Mouse (Mus musculus): Measurements from ENCODE around the gene Jpt2.
"Not testable (repeated sequence)": the region's sequence is repeated elsewhere in the genome, so short reads cannot be mapped to it uniquely, and the experiment has no call there.

The Jpt2 gene

DNA sequence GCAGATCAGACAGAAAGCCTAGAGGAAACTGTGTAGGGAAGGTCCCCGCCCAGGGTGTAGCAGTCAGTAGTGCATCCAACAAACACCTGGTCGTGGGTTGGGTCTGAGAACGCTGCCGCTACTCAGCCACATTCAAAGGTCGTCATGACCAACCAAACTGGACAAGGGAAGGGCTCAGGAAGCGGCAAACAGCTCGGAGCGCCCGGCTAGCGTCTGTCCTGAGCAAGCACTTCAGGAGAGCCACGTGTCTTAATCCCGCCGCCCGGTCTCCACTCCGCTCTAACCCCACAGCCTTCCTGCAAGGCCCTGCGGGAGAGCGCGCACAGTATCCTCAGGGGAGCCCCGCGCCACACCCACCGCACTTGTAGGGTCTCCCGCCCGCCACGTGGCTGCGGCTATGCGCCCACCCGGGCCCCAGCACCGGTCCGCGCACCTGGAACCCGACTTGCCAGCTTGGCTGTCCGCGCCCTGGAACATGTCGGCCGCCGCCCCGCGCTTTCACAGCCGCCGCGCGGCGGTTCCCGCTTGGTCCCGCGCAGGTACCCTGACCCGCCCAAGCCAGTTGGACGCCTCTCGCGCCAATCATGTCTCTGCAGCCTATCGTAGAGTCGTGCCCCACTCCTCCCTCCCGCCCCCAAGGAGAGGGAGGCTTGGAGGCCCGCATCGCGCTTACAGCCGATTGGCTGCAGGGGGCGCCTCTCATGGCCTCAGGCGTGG, at the start of gene Jpt2:
Gene Jpt2 (minus strand): TSS at position 555 of the 717 bp plus-strand sequence.
- peak; percentile 98 for DNase-seq (ENCODE audit: low spot score)

DNA sequence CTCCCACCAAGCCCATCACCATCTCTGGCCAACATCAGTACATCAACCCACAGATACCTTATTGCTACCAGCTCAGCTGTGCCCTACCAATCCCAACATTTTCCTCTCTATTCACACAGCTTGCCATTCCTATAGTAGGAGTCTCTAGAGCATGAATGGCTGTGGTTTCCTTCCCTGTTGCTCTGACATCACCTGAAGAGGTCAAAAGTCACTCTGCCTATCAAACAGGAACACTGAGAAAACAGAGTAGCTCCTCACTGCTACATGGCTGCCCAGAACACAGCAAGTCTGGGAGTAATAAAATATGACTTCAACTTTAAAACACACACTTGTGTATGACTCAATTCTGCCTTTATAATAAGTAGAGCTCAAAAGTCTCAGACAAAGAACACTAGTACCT, 47.0 kb upstream of the Jpt2 start:
- no peak for DNase-seq (ENCODE audit: low spot score)

DNA sequence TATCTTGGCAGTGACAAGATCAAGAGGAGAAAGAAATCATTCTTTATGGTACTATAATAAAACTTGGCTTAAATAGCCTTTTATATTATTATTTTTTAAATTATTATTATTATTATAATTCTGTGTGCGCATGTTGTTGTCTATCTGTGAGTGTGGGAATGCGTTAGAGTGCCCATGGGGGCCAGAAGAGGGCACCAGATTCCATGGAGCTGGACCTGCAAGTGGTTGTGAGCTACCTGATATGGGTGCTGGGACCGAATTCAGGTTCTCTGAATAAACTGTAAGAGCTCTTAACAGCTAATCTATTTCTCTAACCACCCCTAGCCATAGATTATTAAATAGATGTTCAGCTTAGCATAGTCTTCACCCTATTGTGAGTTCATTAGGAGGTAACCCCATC, 44.6 kb upstream of the Jpt2 start:
- no peak for DNase-seq (ENCODE audit: low spot score)

DNA sequence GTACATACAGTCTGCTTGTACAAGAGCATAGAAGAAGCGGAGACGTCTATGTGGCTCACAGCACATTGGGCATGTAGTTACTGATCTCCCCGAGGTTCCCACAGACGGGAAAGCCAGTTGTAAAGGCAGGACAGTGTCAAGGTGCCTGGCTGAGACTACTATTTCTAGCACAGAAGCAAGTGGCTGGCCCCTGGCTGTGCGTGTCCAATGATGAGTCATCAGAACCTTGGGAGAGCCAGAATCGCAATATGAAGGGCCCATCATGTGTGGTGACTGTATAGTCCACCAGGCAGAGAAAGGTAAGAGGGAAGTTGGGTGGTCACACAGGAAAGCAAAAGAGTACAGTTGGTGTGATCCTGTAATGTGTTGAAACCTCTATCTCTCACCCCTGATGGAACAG, 34.2 kb upstream of the Jpt2 start:
- no peak for DNase-seq (ENCODE audit: low spot score)

DNA sequence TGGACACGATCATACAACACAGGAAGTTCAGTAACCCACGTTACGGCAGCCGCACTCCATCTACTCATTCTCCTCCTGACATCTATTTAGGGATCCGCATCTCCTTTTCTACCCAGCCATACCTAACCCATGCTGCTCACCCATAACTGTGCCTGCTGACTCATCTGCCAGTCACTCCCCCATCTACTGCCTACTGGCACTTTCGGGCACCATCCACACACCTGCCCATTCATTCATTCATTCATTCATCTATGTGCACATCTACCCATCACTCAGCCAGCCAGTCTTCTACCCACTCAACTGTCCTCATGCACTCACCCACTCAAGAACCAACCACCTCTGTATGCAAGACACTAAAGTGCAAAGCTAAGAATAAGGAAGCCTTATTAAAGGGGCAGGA, 26.7 kb upstream of the Jpt2 start:
- DNase-seq (ENCODE audit: low spot score), result no peak

DNA sequence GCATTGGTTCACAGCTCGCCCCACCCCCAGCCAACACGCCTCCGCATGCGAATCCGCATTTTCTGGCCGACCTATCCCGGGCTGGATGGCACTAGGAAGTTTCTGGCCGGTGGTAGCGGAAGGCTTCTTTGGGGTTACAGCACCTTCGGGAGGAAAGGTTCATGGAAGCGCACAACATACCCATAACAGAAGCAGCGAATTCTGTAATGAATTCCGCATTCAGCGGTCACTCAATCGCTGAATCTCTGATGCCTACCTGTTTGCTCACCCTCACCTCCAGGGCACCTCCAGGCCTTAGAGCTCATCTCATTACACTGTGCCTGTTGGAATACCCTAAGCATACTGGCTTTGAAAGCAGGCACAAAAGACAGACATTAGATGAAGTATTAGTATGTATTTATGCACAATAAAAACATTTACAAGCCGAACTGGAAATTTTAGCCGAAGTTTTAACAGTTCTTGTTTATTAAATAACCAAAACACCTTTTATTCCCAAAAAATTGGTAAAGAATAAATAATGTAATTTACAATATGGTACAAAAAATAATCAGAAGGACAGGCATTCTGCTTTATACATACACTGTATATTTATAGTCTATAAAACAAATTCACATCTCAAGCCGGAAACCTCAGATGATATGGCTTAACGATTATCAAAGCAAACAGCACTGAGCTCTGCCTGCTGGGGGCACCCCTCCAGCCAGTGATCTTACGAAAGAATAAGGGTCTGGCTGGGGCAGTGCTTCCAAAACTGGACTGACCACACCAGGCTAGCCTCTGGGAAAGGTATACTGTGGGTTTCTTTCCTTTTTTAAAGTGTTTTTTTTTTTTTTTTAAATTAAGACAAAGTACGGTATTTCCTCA, 595 bp upstream of the Jpt2 start:
- DNase-seq (ENCODE audit: low spot score), result no peak

DNA sequence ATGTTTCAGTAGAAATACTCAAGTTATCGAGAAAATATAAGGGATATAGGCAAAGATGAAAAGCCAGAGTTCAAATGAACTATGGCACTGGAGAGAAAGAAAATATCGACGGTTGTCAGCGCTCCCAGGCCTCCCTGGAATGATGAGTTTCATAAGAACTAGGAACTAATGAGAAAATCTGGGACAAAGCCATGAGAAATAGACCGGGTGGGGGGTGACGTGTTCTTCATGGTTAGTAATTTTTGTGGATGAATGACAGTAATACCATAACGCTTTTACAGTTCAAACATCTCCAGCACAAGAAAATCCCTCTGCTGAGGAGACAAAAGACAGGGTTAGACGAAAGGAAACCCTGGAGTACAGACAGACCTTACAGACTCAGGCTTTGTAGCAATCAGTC, 1.1 kb downstream of the Jpt2 start:
- no peak for DNase-seq (ENCODE audit: low spot score)

DNA sequence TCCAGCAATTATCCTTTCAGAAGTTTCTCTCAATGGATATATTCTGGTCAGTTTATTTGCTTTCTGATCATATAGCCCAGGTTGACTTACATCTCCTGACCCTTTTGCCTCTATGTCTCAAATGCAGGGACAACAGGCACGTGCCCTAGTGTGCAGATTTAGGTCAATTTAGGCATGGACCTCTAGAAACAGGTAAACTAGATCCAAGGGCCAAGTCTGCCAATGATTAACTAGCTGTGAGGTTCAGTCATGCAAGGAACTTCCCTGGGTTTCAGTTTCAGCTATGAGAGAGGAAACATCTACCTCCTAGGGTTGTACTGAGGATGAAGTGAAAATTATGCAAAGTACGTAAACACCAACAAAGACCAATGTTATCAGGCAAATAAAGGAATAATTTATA, 7.2 kb downstream of the Jpt2 start:
- DNase-seq (ENCODE audit: low spot score), result no peak

DNA sequence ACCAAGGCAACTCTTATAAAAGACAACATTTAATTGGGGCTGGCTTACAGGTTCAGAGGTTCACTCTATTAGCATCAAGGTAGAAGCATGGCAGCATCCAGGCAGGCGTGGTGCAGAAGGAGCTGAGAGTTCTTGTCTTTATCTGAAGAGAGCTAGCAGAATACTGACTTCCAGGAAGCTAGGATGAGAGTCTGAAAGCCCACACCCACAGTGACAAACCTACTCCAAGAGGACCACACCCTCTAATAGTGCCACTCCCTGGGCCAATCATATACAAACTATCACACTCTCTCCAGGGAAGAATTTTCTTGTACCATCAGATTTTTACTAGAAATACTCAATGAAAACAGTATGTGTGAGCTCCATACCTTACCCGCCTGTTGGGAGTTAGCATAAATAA, 9.8 kb downstream of the Jpt2 start:
- no peak for DNase-seq (ENCODE audit: low spot score)

DNA sequence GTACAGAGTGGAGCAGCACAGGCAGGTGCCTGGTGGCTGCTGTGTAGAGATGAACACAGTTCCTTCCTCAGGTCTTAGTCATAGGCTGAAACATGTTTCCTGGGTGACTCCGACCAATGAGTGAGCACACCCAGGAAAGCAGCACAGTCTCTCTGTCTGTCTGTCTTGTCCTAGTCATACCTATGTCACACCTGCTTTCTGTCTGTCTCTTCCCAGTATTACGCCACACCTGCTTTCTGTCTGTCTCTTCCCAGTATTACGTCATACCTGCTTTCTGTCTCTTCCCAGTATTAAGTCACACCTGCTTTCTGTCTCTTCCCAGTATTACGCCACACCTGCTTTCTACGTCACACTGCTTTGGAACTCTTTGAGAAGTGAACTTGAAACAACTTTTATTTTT, 12.3 kb downstream of the Jpt2 start:
- no peak for DNase-seq (ENCODE audit: low spot score)

DNA sequence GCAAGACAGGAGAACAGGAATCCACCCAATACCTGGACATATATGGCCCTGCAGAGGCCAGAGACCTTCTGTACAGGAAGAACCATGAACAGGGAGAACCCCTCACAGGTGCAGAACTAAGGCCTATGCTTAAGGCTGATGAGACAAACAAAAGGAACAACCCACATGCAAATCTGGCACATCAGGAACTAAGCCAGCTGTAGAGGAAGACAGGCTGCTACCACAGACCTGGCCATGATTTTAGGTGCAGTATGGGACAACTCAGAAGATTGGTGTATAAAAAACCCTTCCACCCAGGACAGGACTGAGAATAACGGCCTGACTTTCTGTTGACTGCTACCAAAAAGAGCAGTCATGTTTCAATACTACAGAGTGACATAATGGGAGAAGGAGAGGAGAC, 16.9 kb downstream of the Jpt2 start:
- not testable (repeated sequence) for DNase-seq (ENCODE audit: low spot score)

DNA sequence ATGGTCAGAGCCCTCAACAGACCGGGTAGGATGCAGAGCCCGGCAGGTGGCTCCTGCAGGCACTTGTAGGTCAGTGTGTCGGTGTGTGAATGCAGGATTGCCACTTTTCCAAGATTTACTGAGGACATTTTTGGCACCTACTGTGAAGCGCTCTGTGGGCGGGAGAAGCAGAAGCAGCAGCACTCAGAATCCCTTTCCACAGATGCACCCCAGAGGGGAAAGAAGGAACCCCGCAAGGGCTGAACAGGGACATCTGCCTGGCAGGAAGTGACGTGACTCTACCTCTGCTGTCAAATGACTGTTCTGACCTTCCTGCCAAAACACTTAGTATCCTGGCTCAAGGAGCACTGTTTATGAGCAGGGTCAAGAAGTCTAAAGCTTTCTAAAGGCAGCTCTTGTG, 17.5 kb downstream of the Jpt2 start:
- DNase-seq (ENCODE audit: low spot score), result no peak

DNA sequence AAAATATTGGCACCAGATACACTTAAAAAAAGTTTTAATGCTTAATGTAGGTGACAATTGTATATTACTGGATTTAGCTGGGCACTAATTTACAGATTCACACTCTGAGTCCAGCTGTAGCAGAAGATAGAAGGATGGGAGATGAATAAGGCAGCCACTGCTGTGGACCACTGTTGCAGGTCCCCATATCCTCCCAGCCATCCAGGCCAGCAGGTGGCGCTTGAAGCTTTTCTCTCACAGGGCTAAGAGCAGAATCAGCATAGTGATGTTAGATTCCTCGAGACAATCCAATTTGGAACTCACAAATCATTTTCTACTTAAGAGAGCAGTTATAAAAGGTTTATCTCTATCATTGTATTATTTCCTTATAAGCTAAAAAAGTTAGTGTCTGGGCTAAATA, 18.0 kb downstream of the Jpt2 start:
- DNase-seq (ENCODE audit: low spot score), result not testable (repeated sequence)

DNA sequence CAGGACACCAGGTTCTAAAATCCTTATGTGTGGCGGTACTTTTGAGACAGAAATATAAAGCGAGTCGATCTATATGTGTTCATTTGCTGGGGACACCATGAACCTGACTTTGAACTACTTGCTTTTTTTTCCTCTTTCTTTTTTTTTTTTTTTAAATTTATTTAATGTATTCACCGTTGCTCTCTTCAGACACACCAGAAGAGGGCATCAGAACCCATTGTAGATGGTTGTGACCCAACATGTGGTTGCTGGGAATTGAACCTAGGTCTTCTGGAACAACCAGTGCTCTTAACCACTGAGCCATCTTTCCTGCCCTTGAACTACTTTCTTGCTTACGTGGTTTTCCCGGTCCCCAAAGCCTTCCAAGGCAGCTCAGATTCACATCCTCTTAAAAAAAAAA, 23.2 kb downstream of the Jpt2 start:
- no peak for DNase-seq (ENCODE audit: low spot score)

DNA sequence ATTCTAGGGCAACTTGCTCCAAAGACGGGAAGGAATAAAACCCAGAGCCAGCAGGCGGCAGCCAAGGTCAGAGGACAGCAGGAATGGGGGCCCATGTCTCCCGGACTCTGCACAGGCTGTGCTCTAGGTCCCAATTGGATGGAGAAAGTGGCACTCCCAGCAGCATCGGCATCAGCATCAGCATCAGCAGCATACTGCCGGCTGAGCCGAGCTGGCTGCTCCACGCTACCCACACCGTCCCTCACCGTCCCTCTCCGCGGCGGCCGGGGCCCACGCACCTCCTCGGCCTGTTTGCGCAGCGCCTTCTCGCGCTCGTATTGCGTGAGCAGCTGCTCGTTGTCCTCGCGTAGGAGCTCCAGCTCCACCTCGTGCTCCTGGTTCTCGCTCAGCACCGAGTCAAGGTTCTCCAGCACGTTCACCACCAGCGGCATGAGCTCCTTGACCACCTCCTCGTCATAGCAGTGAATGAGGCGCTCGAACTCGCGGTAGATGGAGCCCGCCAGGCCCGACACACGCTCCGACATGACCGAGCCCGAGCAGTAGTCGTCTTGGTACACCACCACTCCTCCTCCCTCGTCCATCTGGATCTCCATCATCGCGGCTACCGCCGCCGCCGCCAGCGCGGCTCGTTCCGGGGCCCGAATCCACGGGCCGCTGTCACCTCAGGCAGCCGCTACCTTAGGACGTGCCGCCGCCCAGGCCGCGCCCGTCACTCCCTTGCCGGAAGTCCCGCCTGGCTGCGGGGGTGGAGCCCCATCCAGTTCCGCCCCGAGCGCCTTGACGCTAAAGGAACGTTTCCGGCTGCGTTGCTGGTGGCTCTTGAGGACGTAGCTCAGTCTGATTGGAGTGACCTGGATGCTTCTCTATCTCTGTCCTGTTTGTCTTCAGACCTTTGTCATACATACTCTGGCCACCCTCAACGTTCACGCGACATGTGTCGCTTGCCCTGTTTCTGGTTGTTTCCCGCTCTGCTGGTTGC, 23.9 kb downstream of the Jpt2 start, which contains the start of gene Mapk8ip3:
Gene Mapk8ip3 (minus strand): TSS at position 719 of the 979 bp plus-strand sequence.
- peak; percentile 89 for DNase-seq (ENCODE audit: low spot score)

DNA sequence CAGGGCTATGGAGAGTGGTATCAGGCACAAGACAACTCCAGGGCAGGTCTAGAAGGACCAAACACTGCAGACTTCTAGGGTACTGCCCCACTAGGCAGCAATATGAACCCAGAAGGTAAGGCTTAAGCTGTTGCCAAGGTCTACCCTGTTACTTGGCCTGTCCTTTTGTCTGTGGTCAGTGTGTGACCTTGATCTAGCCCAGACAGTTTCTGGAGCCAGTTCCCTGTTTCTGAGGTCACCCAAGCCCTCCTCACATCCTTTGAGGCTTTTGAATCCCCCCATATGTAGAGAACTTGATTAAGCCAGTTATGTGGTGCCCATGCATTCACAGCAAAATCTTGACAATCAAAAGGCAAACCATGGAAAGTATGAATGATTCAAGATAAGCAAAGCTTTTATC, 24.8 kb downstream of the Jpt2 start:
- no peak for DNase-seq (ENCODE audit: low spot score)

DNA sequence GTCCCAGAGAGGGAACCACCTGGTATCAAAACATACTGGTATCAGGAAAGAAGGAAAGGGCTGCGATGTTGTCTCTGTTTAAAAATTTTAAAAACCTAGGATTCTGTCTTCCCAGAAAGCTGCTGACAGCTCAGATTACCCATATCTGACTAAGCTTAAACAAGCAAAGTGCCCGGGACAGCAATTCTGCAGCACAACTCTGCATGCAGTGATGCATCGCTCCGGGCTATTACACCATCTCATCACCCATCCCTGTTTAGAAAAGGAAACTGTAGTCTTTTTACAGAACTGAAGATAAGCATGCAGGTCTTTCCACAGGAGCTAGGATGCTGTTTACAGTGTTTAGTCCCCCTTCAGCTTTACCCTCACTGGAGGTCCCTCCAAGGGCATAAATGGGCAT, 25.6 kb downstream of the Jpt2 start:
- no peak for DNase-seq (ENCODE audit: low spot score)

DNA sequence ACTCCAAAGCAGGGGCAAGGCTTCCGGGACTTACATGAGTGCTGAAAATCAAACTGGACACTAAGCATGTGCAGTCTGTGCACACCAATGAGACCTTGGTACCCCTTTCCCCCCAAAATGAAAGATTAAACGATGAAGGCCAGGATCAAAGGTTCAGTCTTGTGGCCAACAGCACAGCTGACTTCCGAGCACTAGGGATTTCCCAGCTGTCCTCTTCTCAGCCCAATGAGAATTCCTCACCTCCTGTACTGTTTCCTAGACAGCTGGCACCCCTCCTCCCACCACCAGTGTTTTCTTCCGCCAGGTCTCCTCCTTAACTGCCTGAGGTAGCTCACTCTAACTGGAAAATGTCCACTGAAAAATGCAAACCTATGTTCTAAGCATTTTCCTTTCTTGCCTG, 27.3 kb downstream of the Jpt2 start:
- no peak for DNase-seq (ENCODE audit: low spot score)

DNA sequence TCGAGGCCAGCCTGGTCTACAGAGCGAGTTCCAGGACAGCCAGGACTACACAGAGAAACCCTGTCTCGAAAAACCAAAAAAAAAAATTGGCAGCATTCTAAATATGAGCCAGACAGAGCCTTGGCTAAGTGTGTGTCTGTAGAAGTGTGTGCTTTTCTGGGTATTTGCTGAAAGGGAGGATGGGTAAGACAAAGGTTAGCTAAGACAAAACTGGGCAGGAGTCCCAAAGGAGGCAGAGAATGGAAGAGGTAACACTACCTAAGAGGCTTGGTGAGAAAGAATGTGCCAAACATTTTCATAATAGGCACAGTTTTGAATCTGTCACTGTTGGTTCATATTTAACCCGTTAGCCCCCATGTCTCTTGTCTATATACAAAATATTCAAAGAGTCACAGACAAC, 28.1 kb downstream of the Jpt2 start:
- DNase-seq (ENCODE audit: low spot score), result no peak

DNA sequence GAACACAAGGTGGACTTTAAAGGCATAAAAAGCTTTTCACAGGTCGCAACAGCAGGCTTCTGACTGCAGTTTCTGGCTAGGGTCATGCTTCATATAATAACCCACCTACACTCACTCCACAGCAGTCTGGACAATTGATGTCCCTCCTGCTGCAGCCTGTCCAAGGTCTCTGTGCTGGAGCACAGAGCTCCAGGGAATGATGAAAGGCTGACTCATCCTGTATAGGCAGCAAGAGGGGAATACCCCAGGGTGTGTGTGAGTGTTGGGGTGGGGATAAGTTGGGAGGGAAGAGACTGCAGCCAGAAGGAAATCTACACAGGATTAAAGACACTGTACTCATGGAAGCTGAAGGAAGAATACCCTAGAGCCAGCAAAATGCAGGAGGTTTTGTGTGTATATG, 31.0 kb downstream of the Jpt2 start:
- DNase-seq (ENCODE audit: low spot score), result peak; percentile 10

DNA sequence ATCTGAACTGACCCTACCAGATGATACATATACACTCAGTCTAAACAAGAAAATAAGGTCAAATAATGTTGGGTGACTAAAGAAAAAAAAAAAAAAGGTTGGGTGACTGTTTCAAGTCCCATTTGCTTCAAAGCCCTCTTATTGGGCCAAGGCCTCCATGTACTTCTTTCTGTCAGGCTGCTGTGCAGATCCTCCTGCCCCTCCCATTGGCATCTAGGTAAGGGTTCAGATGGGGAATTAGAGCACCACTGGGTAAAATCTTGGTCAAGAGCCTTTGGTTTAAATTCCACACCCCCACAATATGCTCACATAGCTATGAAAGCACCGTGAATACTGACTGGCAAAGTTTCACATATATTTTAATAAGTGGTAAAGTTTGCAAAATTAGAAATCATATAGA, 37.2 kb downstream of the Jpt2 start:
- no peak for DNase-seq (ENCODE audit: low spot score)

DNA sequence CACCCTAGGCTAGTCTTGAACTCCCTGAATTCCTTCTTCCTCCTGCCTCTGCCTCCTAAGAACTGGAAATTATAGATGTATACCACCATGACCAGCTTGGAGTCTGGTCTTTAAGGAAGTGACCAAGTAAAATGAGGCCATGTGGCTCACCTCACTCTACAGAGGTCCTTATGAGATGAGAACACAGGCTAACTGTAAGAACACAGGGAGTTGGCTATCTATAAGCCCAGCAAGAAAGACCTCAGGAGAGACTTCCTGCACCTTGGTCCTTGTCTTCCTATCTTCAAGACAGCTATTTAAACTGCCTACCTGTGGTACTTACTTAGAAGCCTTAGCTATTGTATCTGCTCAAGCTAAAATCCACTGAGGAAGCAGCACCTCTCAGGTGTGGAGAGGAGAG, 46.5 kb downstream of the Jpt2 start:
- no peak for DNase-seq (ENCODE audit: low spot score)

Data from ovary, adult 18-20 months (tissue).